Mouse (Mus musculus) layer of hippocampus, adult 6 months (tissue): ENCODE measurements around the gene Pgghg. TPM values are rescaled to one million over a fixed set of nuclear protein-coding genes. Genes with fewer than 3 reads are reported as not detected.

ENCODE experiments used
- long read RNA-seq, 2 experiments: library from polyadenylated mRNA; unstranded; transcript quantifications; one replicate each; pipeline ENCODE4 v2.0.0; 2019 to 2020
- polyA plus RNA-seq: library from polyadenylated mRNA; unstranded; fragments of <200 nt; fragmentation: Nextera tagmentation; gene quantifications from 2 replicates; pipeline ENCODE4 v1.2.3, GENCODE M21; 2021

The Pgghg gene
- 1.6 and 2.2 TPM in 2 replicates for polyA plus RNA-seq
- long read RNA-seq, experiment 1, partial matches to known transcripts, result 2 of 5 reads
- long read RNA-seq, experiment 1, other reads (novel, unspliced or antisense), result 1 of 5 reads
- long read RNA-seq, experiment 2, transcript Pgghg-201 (14 exons, 2,981 nt), result major isoform, 6 of 13 reads
- long read RNA-seq, experiment 2, partial matches to known transcripts, result 1 of 13 reads
- long read RNA-seq, experiment 2, other reads (novel, unspliced or antisense), result 5 of 13 reads

GRCm38 (mm10) chr7:140941222-140942051 lies at the start of gene Pgghg:
Gene Pgghg, plus strand, starts transcription at chr7:140941391.

GRCm38 (mm10) chr7:140900220-140900619 lies 41.0 kb upstream of the Pgghg start, which contains the start of gene Cox8b:
Gene Cox8b, minus strand, starts transcription at chr7:140900446.

GRCm38 (mm10) chr7:140920418-140921029 lies 20.7 kb upstream of the Pgghg start, which contains the start of gene Nlrp6:
Gene Nlrp6, plus strand, starts transcription at chr7:140920902.

GRCm38 (mm10) chr7:140949824-140950530 lies 8.8 kb downstream of the Pgghg start, which contains the start of gene Ifitm5:
Gene Ifitm5, minus strand, starts transcription at chr7:140950291.

GRCm38 (mm10) chr7:140955758-140956555 lies 14.8 kb downstream of the Pgghg start, which contains the start of the genes Gm45717 and Ifitm2:
Gene Gm45717, minus strand, starts transcription at chr7:140955937.
Gene Ifitm2, minus strand, starts transcription at chr7:140955987.

GRCm38 (mm10) chr7:140966921-140967320 lies 25.7 kb downstream of the Pgghg start, which contains the start of gene Ifitm1:
Gene Ifitm1, plus strand, starts transcription at chr7:140967221.

Other genes with a start within 250 kb of the Pgghg start
- gene Olfr541, start 244.1 kb upstream of the Pgghg start, polyA plus RNA-seq, result not detected in 2 replicates
- 0.65 and 1.8 TPM in 2 replicates for gene Cyp2e1, start 177.7 kb upstream of the Pgghg start, polyA plus RNA-seq
- gene Syce1, start 153.5 kb upstream of the Pgghg start, polyA plus RNA-seq, result 0.24 and 0.28 TPM in 2 replicates
- 7.7 and 10.6 TPM in 2 replicates for gene Zfp941, start 119.2 kb upstream of the Pgghg start, polyA plus RNA-seq
- gene Urah, start 106.4 kb upstream of the Pgghg start, polyA plus RNA-seq, result 2.4 and 3.5 TPM in 2 replicates
- 0.82 TPM in 1 of 2 replicates, not detected in the other for gene Scgb1c1, start 95.8 kb upstream of the Pgghg start, polyA plus RNA-seq
- not detected in 2 replicates for gene Odf3, start 93.6 kb upstream of the Pgghg start, polyA plus RNA-seq
- 3.0 TPM in 1 of 2 replicates, not detected in the other for gene Gm45785, start 85.1 kb upstream of the Pgghg start, polyA plus RNA-seq
- 52.9 and 59.6 TPM in 2 replicates for gene Ric8a, start 84.4 kb upstream of the Pgghg start, polyA plus RNA-seq
- gene Bet1l, start 83.8 kb upstream of the Pgghg start, polyA plus RNA-seq, result 72.6 and 88.5 TPM in 2 replicates
- gene Psmd13, start 59.4 kb upstream of the Pgghg start, polyA plus RNA-seq, result 96.9 and 105 TPM in 2 replicates
- 114 and 117 TPM in 2 replicates for gene Sirt3, start 59.1 kb upstream of the Pgghg start, polyA plus RNA-seq
- gene Cox8b, start 40.9 kb upstream of the Pgghg start, polyA plus RNA-seq, result 2.6 and 126 TPM in 2 replicates
- gene Nlrp6, start 20.5 kb upstream of the Pgghg start, polyA plus RNA-seq, result 0.16 and 0.31 TPM in 2 replicates
- gene Ifitm5, start 8.9 kb downstream of the Pgghg start, polyA plus RNA-seq, result not detected in 2 replicates
- not detected in 2 replicates for gene Gm45717, start 14.5 kb downstream of the Pgghg start, polyA plus RNA-seq
- 51.2 and 53.5 TPM in 2 replicates for gene Ifitm2, start 14.6 kb downstream of the Pgghg start, polyA plus RNA-seq
- gene Ifitm1, start 25.8 kb downstream of the Pgghg start, polyA plus RNA-seq, result 4.4 and 5.5 TPM in 2 replicates
- gene Ifitm3, start 69.4 kb downstream of the Pgghg start, polyA plus RNA-seq, result 59.4 and 78.8 TPM in 2 replicates
- 0.31 TPM in 1 of 2 replicates, not detected in the other for gene Ifitm6, start 76.5 kb downstream of the Pgghg start, polyA plus RNA-seq
- not detected in 2 replicates for gene Gm17387, start 87.7 kb downstream of the Pgghg start, polyA plus RNA-seq
- 16.5 and 19.8 TPM in 2 replicates for gene B4galnt4, start 119.7 kb downstream of the Pgghg start, polyA plus RNA-seq
- gene Pkp3, start 136.8 kb downstream of the Pgghg start, polyA plus RNA-seq, result 0.25 and 0.46 TPM in 2 replicates
- gene Sigirr, start 159.2 kb downstream of the Pgghg start, polyA plus RNA-seq, result 1.5 and 1.6 TPM in 2 replicates
- gene Ano9, start 176.4 kb downstream of the Pgghg start, polyA plus RNA-seq, result 0.04 TPM in 1 of 2 replicates, not detected in the other
- gene Ptdss2, start 181.0 kb downstream of the Pgghg start, polyA plus RNA-seq, result 38.2 and 41.7 TPM in 2 replicates
- 64.0 and 68.9 TPM in 2 replicates for gene Rnh1, start 231.5 kb downstream of the Pgghg start, polyA plus RNA-seq